Mouse (Mus musculus) small intestine, adult 2 months (tissue): ENCODE measurements around the gene Mapkapk2.

Experiments
- CTCF ChIP-seq: fragments of 200-500 bp; IDR thresholded peaks from 2 replicates; pipeline ENCODE4 v1.5.1; 2012; ENCODE audit warnings: low read depth, mild to moderate bottlenecking, control low read depth, inconsistent platforms, low read length, moderate library complexity, mixed read lengths; ENCODE audit not compliant: insufficient replicate concordance, insufficient read length; ENCODE audit errors: extremely low read depth
- POLR2A ChIP-seq: fragments of 200-500 bp; IDR thresholded peaks from 2 replicates; pipeline ENCODE4 v1.6.1; 2012; ENCODE audit warnings: low read depth, mild to moderate bottlenecking, control low read depth, inconsistent platforms, low read length, moderate library complexity

GRCm38 (mm10) chr1:131020425-131021310, 77.0 kb downstream of the Mapkapk2 start:
- TF ChIP-seq CTCF (no peak), POLR2A (no peak)
